Mouse (Mus musculus): Measurements from ENCODE around the gene Ppfibp2.

The Ppfibp2 gene

GRCm38 (mm10) chr7:107694254-107694947 is 99.4 kb downstream of the Ppfibp2 start:
- no peak for DNase-seq (ENCODE audit: extremely low read depth, insufficient read length, low spot score)

- DNase-seq (ENCODE audit: extremely low read depth, insufficient read length, low spot score), result no peak
Measured at GRCm38 (mm10) chr7:107697066-107697465, 102.1 kb downstream of the Ppfibp2 start.

GRCm38 (mm10) chr7:107699926-107700325 is 104.9 kb downstream of the Ppfibp2 start:
- no peak for DNase-seq (ENCODE audit: extremely low read depth, insufficient read length, low spot score)

- no peak for DNase-seq (ENCODE audit: extremely low read depth, insufficient read length, low spot score)
Measured at GRCm38 (mm10) chr7:107700646-107701045, 105.6 kb downstream of the Ppfibp2 start.

- no peak for DNase-seq (ENCODE audit: extremely low read depth, insufficient read length, low spot score)
Measured at GRCm38 (mm10) chr7:107702461-107703380, 107.7 kb downstream of the Ppfibp2 start.

GRCm38 (mm10) chr7:107705941-107706340 is 110.9 kb downstream of the Ppfibp2 start:
- DNase-seq (ENCODE audit: extremely low read depth, insufficient read length, low spot score), result no peak

GRCm38 (mm10) chr7:107707650-107708049 is 112.6 kb downstream of the Ppfibp2 start:
- no peak for DNase-seq (ENCODE audit: extremely low read depth, insufficient read length, low spot score)

- DNase-seq (ENCODE audit: extremely low read depth, insufficient read length, low spot score), result no peak
Measured at GRCm38 (mm10) chr7:107708491-107709112, 113.6 kb downstream of the Ppfibp2 start.

- DNase-seq (ENCODE audit: extremely low read depth, insufficient read length, low spot score), result no peak
Measured at GRCm38 (mm10) chr7:107712743-107713142, 117.7 kb downstream of the Ppfibp2 start.

- no peak for DNase-seq (ENCODE audit: extremely low read depth, insufficient read length, low spot score)
Measured at GRCm38 (mm10) chr7:107714067-107714466, 119.1 kb downstream of the Ppfibp2 start.

GRCm38 (mm10) chr7:107720771-107721170 is 125.8 kb downstream of the Ppfibp2 start:
- DNase-seq (ENCODE audit: extremely low read depth, insufficient read length, low spot score), result no peak

GRCm38 (mm10) chr7:107722536-107722935 is 127.5 kb downstream of the Ppfibp2 start:
- DNase-seq (ENCODE audit: extremely low read depth, insufficient read length, low spot score), result no peak

GRCm38 (mm10) chr7:107727538-107727937 is 132.5 kb downstream of the Ppfibp2 start:
- no peak for DNase-seq (ENCODE audit: extremely low read depth, insufficient read length, low spot score)

- no peak for DNase-seq (ENCODE audit: extremely low read depth, insufficient read length, low spot score)
Measured at GRCm38 (mm10) chr7:107730587-107730986, 135.6 kb downstream of the Ppfibp2 start.

GRCm38 (mm10) chr7:107733162-107733561 is 138.2 kb downstream of the Ppfibp2 start:
- DNase-seq (ENCODE audit: extremely low read depth, insufficient read length, low spot score), result no peak

- DNase-seq (ENCODE audit: extremely low read depth, insufficient read length, low spot score), result no peak
Measured at GRCm38 (mm10) chr7:107738726-107739125, 143.7 kb downstream of the Ppfibp2 start.

GRCm38 (mm10) chr7:107742963-107743465 is 148.0 kb downstream of the Ppfibp2 start:
- no peak for DNase-seq (ENCODE audit: extremely low read depth, insufficient read length, low spot score)

- DNase-seq (ENCODE audit: extremely low read depth, insufficient read length, low spot score), result no peak
Measured at GRCm38 (mm10) chr7:107744454-107744853, 149.4 kb downstream of the Ppfibp2 start.

- no peak for DNase-seq (ENCODE audit: extremely low read depth, insufficient read length, low spot score)
Measured at GRCm38 (mm10) chr7:107745111-107745510, 150.1 kb downstream of the Ppfibp2 start.

GRCm38 (mm10) chr7:107746036-107746435 is 151.0 kb downstream of the Ppfibp2 start:
- no peak for DNase-seq (ENCODE audit: extremely low read depth, insufficient read length, low spot score)

- no peak for DNase-seq (ENCODE audit: extremely low read depth, insufficient read length, low spot score)
Measured at GRCm38 (mm10) chr7:107747476-107747875, 152.5 kb downstream of the Ppfibp2 start.
